Mouse (Mus musculus): ENCODE data around the gene Ccdc107. TPM values are rescaled to one million over a fixed set of nuclear protein-coding genes. Genes with fewer than 3 reads are reported as not detected.

The Ccdc107 gene
- total and polyA plus RNA-seq, 2 experiments: 221 to 260 TPM

DNA sequence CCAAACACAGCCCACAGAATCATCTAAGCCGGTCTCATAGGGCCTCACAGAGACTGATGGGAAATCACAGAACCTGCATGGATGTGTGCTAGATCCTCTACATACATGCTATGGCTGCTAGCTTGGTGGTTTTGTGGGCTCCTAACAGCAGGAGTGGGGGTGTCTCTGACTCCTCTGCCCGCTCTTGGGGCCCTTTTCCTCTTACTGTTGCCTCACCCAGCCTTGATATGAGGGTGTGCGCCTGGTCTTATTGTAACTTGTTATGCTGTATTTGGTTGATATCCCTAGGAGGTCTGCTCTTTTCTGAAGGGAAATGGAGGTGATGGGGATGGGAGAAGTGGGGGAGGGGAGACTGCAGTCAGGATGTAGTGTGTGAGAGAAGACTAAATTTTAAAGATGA, 3.1 kb upstream of the Ccdc107 start:
- no peak for TF ChIP-seq CTCF (IDR thresholded peaks at IDR 0.05; ENCODE audit: low read depth, low read length)
- TF ChIP-seq POLR2A (IDR thresholded peaks at IDR 0.05; ENCODE audit: extremely low read depth, insufficient read depth, low read length): no peak
- DNase-seq (ENCODE audit: extremely low read depth, low read depth, low spot score): no peak
- H3K36me3 ChIP-seq (ENCODE audit: control insufficient read depth, insufficient read depth, low read length): no peaks in the 10 kb centered on the region
- no peak overlapping the region for H3K9ac ChIP-seq (ENCODE audit: low read depth, low read length)
- H3K27me3 ChIP-seq (ENCODE audit: control insufficient read depth, insufficient read depth, low read length): no peaks in the 10 kb centered on the region
- no peak overlapping the region for H3K27ac ChIP-seq (replicated peaks; ENCODE audit: insufficient read depth, low read depth, low read length)
- no peaks in the 10 kb centered on the region for H3K79me2 ChIP-seq (ENCODE audit: control insufficient read depth, insufficient read depth, low read length)
- WGBS: 98% methylated on average over 3 of the region's 3 CpGs
- H3K4me3 ChIP-seq (ENCODE audit: insufficient read depth, low read depth, low read length): no peak overlapping the region
- H3K4me1 ChIP-seq (ENCODE audit: control insufficient read depth, insufficient read depth, low read length): peaks cover 5% of the 10 kb centered on the region

- no peaks in the 10 kb centered on the region for H3K79me2 ChIP-seq (ENCODE audit: control insufficient read depth, insufficient read depth, low read length)
- no peak overlapping the region for H3K4me3 ChIP-seq (ENCODE audit: insufficient read depth, low read depth, low read length)
- H3K9ac ChIP-seq (ENCODE audit: low read depth, low read length): no peak overlapping the region
- no peak for DNase-seq (ENCODE audit: extremely low read depth, low read depth, low spot score)
- H3K27ac ChIP-seq (replicated peaks; ENCODE audit: insufficient read depth, low read depth, low read length): no peak overlapping the region
- WGBS: 77% methylated on average over 5 of the region's 5 CpGs
- H3K27me3 ChIP-seq (ENCODE audit: control insufficient read depth, insufficient read depth, low read length): no peaks in the 10 kb centered on the region
- H3K36me3 ChIP-seq (ENCODE audit: control insufficient read depth, insufficient read depth, low read length): no peaks in the 10 kb centered on the region
- peaks cover 5% of the 10 kb centered on the region for H3K4me1 ChIP-seq (ENCODE audit: control insufficient read depth, insufficient read depth, low read length)
- TF ChIP-seq POLR2A (IDR thresholded peaks at IDR 0.05; ENCODE audit: extremely low read depth, insufficient read depth, low read length) (no peak), CTCF (IDR thresholded peaks at IDR 0.05; ENCODE audit: low read depth, low read length) (no peak)
Measured at GRCm38 (mm10) chr4:43490801-43491200, 1.9 kb upstream of the Ccdc107 start.

- Histone ChIP-seq H3K4me1 (ENCODE audit: control insufficient read depth, insufficient read depth, low read length) (peaks cover 5% of the 10 kb centered on the region), H3K4me3 (ENCODE audit: insufficient read depth, low read depth, low read length) (peak overlapping the region; percentile 3; the same call in 1 of the 2 replicates), H3K27ac (replicated peaks; ENCODE audit: insufficient read depth, low read depth, low read length) (no peak overlapping the region), H3K9ac (ENCODE audit: low read depth, low read length) (no peak overlapping the region), H3K36me3 (ENCODE audit: control insufficient read depth, insufficient read depth, low read length) (no peaks in the 10 kb centered on the region), H3K79me2 (ENCODE audit: control insufficient read depth, insufficient read depth, low read length) (no peaks in the 10 kb centered on the region), H3K27me3 (ENCODE audit: control insufficient read depth, insufficient read depth, low read length) (no peaks in the 10 kb centered on the region)
- no peak for TF ChIP-seq POLR2A (IDR thresholded peaks at IDR 0.05; ENCODE audit: extremely low read depth, insufficient read depth, low read length)
- no peak for TF ChIP-seq CTCF (IDR thresholded peaks at IDR 0.05; ENCODE audit: low read depth, low read length)
- no peak for DNase-seq (ENCODE audit: extremely low read depth, low read depth, low spot score)
- WGBS: 46% methylated on average over 12 of the region's 12 CpGs
Measured at GRCm38 (mm10) chr4:43492101-43492820, 439 bp upstream of the Ccdc107 start.

DNA sequence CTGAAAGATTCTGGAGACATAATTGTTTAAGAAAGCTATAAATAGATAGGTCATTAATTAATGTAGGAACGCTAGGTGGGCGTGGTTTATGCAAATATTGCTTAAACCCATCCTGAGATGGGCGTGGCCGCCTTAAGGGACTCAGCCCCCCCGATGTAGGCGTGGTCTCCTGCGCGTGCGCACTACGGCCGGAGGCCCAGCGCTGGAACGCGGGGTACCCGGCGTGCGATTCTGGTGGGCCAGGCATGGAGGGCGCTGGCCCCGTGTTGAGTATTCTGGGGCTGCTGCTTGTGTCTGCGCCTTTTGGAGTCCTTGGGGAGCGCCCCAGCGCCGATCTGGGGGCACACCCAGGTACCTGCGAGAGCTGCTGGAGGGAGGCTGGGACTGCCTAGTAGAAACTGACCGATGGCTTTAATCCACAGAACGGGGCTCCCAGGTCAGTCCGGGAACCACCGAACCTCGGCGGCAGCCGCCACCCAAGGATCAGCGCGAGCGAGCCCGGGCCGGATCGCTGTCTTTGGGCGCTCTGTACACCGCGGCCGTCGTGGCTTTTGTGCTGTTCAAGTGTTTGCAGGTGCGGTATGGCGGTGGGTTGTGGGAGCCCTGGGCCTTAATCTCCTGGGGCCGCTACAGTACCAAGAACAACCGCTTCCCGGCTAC, 616 bp downstream of the Ccdc107 start:
- Histone ChIP-seq H3K79me2 (ENCODE audit: control insufficient read depth, insufficient read depth, low read length) (no peaks in the 10 kb centered on the region), H3K4me1 (ENCODE audit: control insufficient read depth, insufficient read depth, low read length) (peaks cover 5% of the 10 kb centered on the region), H3K27me3 (ENCODE audit: control insufficient read depth, insufficient read depth, low read length) (no peaks in the 10 kb centered on the region), H3K9ac (ENCODE audit: low read depth, low read length) (peak overlapping the region; percentile 90), H3K4me3 (ENCODE audit: insufficient read depth, low read depth, low read length) (peak overlapping the region; percentile 86), H3K27ac (replicated peaks; ENCODE audit: insufficient read depth, low read depth, low read length) (peak overlapping the region; percentile 75), H3K36me3 (ENCODE audit: control insufficient read depth, insufficient read depth, low read length) (no peaks in the 10 kb centered on the region)
- DNase-seq (ENCODE audit: extremely low read depth, low read depth, low spot score): peak; percentile 81
- WGBS: under 1% methylated on average over 47 of the region's 47 CpGs
- peak; percentile 75 for TF ChIP-seq POLR2A (IDR thresholded peaks at IDR 0.05; ENCODE audit: extremely low read depth, insufficient read depth, low read length)
- TF ChIP-seq CTCF (IDR thresholded peaks at IDR 0.05; ENCODE audit: low read depth, low read length): no peak

DNA sequence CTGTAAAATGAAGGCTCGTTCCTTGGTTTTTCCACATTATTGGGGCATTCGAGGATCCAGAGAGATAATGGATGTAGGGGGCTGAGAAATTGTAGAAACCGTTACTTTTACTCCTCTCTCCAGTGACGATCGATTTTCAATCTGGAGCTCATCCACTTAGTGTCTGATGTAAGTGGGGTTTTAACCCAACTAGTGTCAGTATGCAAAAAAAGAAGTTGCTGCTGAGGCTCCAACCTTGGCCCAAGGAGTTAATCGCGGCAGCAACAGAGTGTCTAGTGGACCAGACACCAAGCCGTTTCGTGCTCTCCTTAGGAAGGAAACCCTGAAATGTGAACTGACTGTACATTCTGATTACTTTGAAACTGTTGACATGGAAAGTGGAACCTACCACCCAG, 1.1 kb downstream of the Ccdc107 start:
- Histone ChIP-seq H3K4me1 (ENCODE audit: control insufficient read depth, insufficient read depth, low read length) (peaks cover 5% of the 10 kb centered on the region), H3K79me2 (ENCODE audit: control insufficient read depth, insufficient read depth, low read length) (no peaks in the 10 kb centered on the region), H3K27ac (replicated peaks; ENCODE audit: insufficient read depth, low read depth, low read length) (peak overlapping the region; percentile 75), H3K4me3 (ENCODE audit: insufficient read depth, low read depth, low read length) (peak overlapping the region; percentile 86), H3K9ac (ENCODE audit: low read depth, low read length) (peak overlapping the region; percentile 90), H3K27me3 (ENCODE audit: control insufficient read depth, insufficient read depth, low read length) (no peaks in the 10 kb centered on the region), H3K36me3 (ENCODE audit: control insufficient read depth, insufficient read depth, low read length) (no peaks in the 10 kb centered on the region)
- TF ChIP-seq POLR2A (IDR thresholded peaks at IDR 0.05; ENCODE audit: extremely low read depth, insufficient read depth, low read length) (no peak), CTCF (IDR thresholded peaks at IDR 0.05; ENCODE audit: low read depth, low read length) (no peak)
- under 1% methylated on average over 9 of the region's 9 CpGs for WGBS
- peak; percentile 61 for DNase-seq (ENCODE audit: extremely low read depth, low read depth, low spot score)

- no peaks in the 10 kb centered on the region for H3K36me3 ChIP-seq (ENCODE audit: control insufficient read depth, insufficient read depth, low read length)
- no peak overlapping the region for H3K4me3 ChIP-seq (ENCODE audit: insufficient read depth, low read depth, low read length)
- no peak overlapping the region for H3K27ac ChIP-seq (replicated peaks; ENCODE audit: insufficient read depth, low read depth, low read length)
- no peak overlapping the region for H3K9ac ChIP-seq (ENCODE audit: low read depth, low read length)
- no peaks in the 10 kb centered on the region for H3K27me3 ChIP-seq (ENCODE audit: control insufficient read depth, insufficient read depth, low read length)
- no peaks in the 10 kb centered on the region for H3K79me2 ChIP-seq (ENCODE audit: control insufficient read depth, insufficient read depth, low read length)
- DNase-seq (ENCODE audit: extremely low read depth, low read depth, low spot score): no peak
- peaks cover 10% of the 10 kb centered on the region for H3K4me1 ChIP-seq (ENCODE audit: control insufficient read depth, insufficient read depth, low read length)
- TF ChIP-seq POLR2A (IDR thresholded peaks at IDR 0.05; ENCODE audit: extremely low read depth, insufficient read depth, low read length) (no peak), CTCF (IDR thresholded peaks at IDR 0.05; ENCODE audit: low read depth, low read length) (no peak)
- WGBS: 75% methylated on average over 6 of the region's 6 CpGs
Measured at GRCm38 (mm10) chr4:43496587-43496986, 3.9 kb downstream of the Ccdc107 start.
